Mouse (Mus musculus) limb, embryonic 11.5 days (tissue): Measurements from ENCODE around the gene Tm6sf2. TPM values are rescaled to one million over a fixed set of nuclear protein-coding genes. Genes with fewer than 3 reads are reported as not detected.

ENCODE experiments used
- ATAC-seq: fragments of 200-750 bp; cut with Nextera tagmentation; 2 replicates; pipeline ENCODE4 v1.8.0; 2017; ENCODE audit warnings: low read depth; ENCODE audit not compliant: insufficient number of reproducible peaks, low FRiP score, low TSS enrichment
- DNase-seq: peaks from one replicate; pipeline ENCODE4 v3.0.0-alpha.2; 2015; ENCODE audit warnings: low spot score
- H3K27ac ChIP-seq: fragments of 300-500 bp; sonication (generic); replicated peaks from 2 replicates; pipeline ENCODE4 v1.5.1; 2014; ENCODE audit warnings: low read depth, mild to moderate bottlenecking, low read length
- H3K27me3 ChIP-seq: fragments of 300-500 bp; sonication (generic); 2 replicates; pipeline ENCODE4 v1.6.1; 2014; ENCODE audit warnings: mild to moderate bottlenecking, low read length, mixed read lengths; ENCODE audit not compliant: control insufficient read depth, insufficient read depth
- H3K36me3 ChIP-seq: fragments of 300-500 bp; sonication (generic); 2 replicates; pipeline ENCODE4 v1.6.1; 2014; ENCODE audit warnings: mild to moderate bottlenecking, low read length, moderate library complexity, mixed read lengths; ENCODE audit not compliant: control insufficient read depth, insufficient read depth
- H3K4me1 ChIP-seq: fragments of 300-500 bp; sonication (generic); 2 replicates; pipeline ENCODE4 v1.6.1; 2014; ENCODE audit warnings: low read length, mixed read lengths; ENCODE audit not compliant: control insufficient read depth, insufficient read depth
- H3K4me2 ChIP-seq: fragments of 300-500 bp; sonication (generic); 2 replicates; pipeline ENCODE4 v1.6.1; 2014; ENCODE audit warnings: low read depth, mild to moderate bottlenecking, moderate library complexity; ENCODE audit not compliant: severe bottlenecking
- H3K4me3 ChIP-seq: fragments of 300-500 bp; sonication (generic); 2 replicates; pipeline ENCODE4 v1.5.1; 2014; ENCODE audit warnings: low read depth, low read length
- H3K9ac ChIP-seq: fragments of 300-500 bp; sonication (generic); 2 replicates; pipeline ENCODE4 v1.6.1; 2014; ENCODE audit warnings: mild to moderate bottlenecking, low read length
- H3K9me3 ChIP-seq: fragments of 300-500 bp; sonication (generic); 2 replicates; pipeline ENCODE4 v1.6.1; 2016; ENCODE audit warnings: low read length; ENCODE audit not compliant: control insufficient read depth
- WGBS: fragments of 180-500 bp; shearing (Covaris S2); extraction: QIAGEN DNeasy Blood & Tissue Kit; methylation state at CpG from one replicate; pipeline ENCODE4 v1.1.7; 2014; 5-methylcytosine and 5-hydroxymethylcytosine counted together
- microRNA-seq: library from miRNA; unstranded; fragments of <30 nt; microRNA quantifications from one replicate; pipeline ENCODE4, GENCODE M21; 2016
- polyA plus RNA-seq: library from polyadenylated mRNA; unstranded; fragments of >200 nt; fragmentation: Nextera tagmentation; extraction: Ambion mirVana; gene quantifications from 2 replicates; pipeline ENCODE4 v1.2.1, GENCODE M21; 2014

Tm6sf2 gene
- polyA plus RNA-seq, 1 experiment from 2014 or later, result 0.52 TPM

GRCm38 (mm10) chr8:70118726-70119700 is 46.3 kb downstream of the Tm6sf2 start:
- Histone ChIP-seq H3K36me3 (no peaks in the 10 kb centered on the region), H3K4me1 (no peaks in the 10 kb centered on the region), H3K4me2 (no peak overlapping the region), H3K9me3 (no peaks in the 10 kb centered on the region), H3K27ac (no peak overlapping the region), H3K9ac (no peak overlapping the region), H3K4me3 (no peak overlapping the region), H3K27me3 (peaks cover 47% of the 10 kb centered on the region)
- 9% methylated on average over 17 of the region's 17 CpGs for WGBS
- DNase-seq (no peak), ATAC-seq (no peak)

- Histone ChIP-seq H3K4me1 (no peaks in the 10 kb centered on the region), H3K4me2 (peak within 1 kb of the TSS; percentile 41), H3K4me3 (no peak within 1 kb of the TSS), H3K36me3 (no peaks in the 10 kb centered on the region), H3K27me3 (peaks cover 31% of the 10 kb centered on the region), H3K27ac (no peak within 1 kb of the TSS), H3K9ac (no peak within 1 kb of the TSS), H3K9me3 (no peaks in the 10 kb centered on the region)
- ATAC-seq, result peak; percentile 66; the same call in 1 of the 2 replicates
- 2% methylated on average over 19 of the region's 19 CpGs for whole genome bisulfite sequencing
- peak; percentile 84 for DNase-seq
Measured at GRCm38 (mm10) chr8:70120667-70121066, 47.9 kb downstream of the Tm6sf2 start, which contains the start of gene Ncan. Gene Ncan, minus strand, starts transcription at chr8:70120873.

GRCm38 (mm10) chr8:70122863-70123262 is 50.1 kb downstream of the Tm6sf2 start:
- H3K9me3 ChIP-seq, result no peaks in the 10 kb centered on the region
- DNase-seq (no peak), ATAC-seq (no peak)
- no peaks in the 10 kb centered on the region for H3K36me3 ChIP-seq
- no peak overlapping the region for H3K27ac ChIP-seq
- 49% methylated on average over 2 of the region's 2 CpGs for WGBS
- H3K4me2 ChIP-seq, result no peak overlapping the region
- H3K4me3 ChIP-seq, result no peak overlapping the region
- H3K27me3 ChIP-seq, result peaks cover 23% of the 10 kb centered on the region
- no peak overlapping the region for H3K9ac ChIP-seq
- no peaks in the 10 kb centered on the region for H3K4me1 ChIP-seq

- no peak for DNase-seq
- Histone ChIP-seq H3K4me1 (no peaks in the 10 kb centered on the region), H3K4me3 (no peak overlapping the region), H3K4me2 (no peak overlapping the region), H3K36me3 (no peaks in the 10 kb centered on the region), H3K9me3 (no peaks in the 10 kb centered on the region), H3K27ac (no peak overlapping the region), H3K9ac (no peak overlapping the region), H3K27me3 (peaks cover 4% of the 10 kb centered on the region)
- 63% methylated on average over 8 of the region's 8 CpGs for whole genome bisulfite sequencing
- no peak for ATAC-seq
Measured at GRCm38 (mm10) chr8:70124992-70125391, 52.3 kb downstream of the Tm6sf2 start.

- H3K4me3 ChIP-seq, result no peak overlapping the region
- no peak overlapping the region for H3K9ac ChIP-seq
- DNase-seq, result no peak
- H3K4me2 ChIP-seq, result no peak overlapping the region
- H3K4me1 ChIP-seq, result 0 out of 2 replicates have a peak, but pooled peaks cover 3% of the 10 kb centered on the region
- 78% methylated on average over 3 of the region's 3 CpGs for WGBS
- H3K36me3 ChIP-seq, result peaks cover 2% of the 10 kb centered on the region; the same call in 1 of the 2 replicates
- H3K9me3 ChIP-seq, result no peaks in the 10 kb centered on the region
- no peaks in the 10 kb centered on the region for H3K27me3 ChIP-seq
- no peak for ATAC-seq
- no peak overlapping the region for H3K27ac ChIP-seq
Measured at GRCm38 (mm10) chr8:70128435-70128834, 55.7 kb downstream of the Tm6sf2 start.

- peaks cover 8% of the 10 kb centered on the region; the same call in 1 of the 2 replicates for H3K36me3 ChIP-seq
- ATAC-seq (no peak), DNase-seq (no peak)
Measured at GRCm38 (mm10) chr8:70129309-70129952, 56.7 kb downstream of the Tm6sf2 start.

More at GRCm38 (mm10) chr8:70129309-70129952, 56.7 kb downstream of the Tm6sf2 start:
- Histone ChIP-seq H3K4me2 (no peak overlapping the region), H3K4me1 (0 out of 2 replicates have a peak, but pooled peaks cover 3% of the 10 kb centered on the region), H3K9me3 (no peaks in the 10 kb centered on the region), H3K9ac (no peak overlapping the region; the same call in 1 of the 2 replicates), H3K27me3 (no peaks in the 10 kb centered on the region), H3K27ac (no peak overlapping the region), H3K4me3 (no peak overlapping the region)
- 78% methylated on average over 9 of the region's 9 CpGs for WGBS

Small RNAs within 50 kb of the gene (microRNA-seq; reads per million reads assigned to microRNA genes)
- not detected for gene Mir7066

Other genes with a start within 250 kb of the Tm6sf2 start
- 11.2 and 11.5 TPM in 2 replicates for gene Pbx4, start 240.4 kb upstream of the Tm6sf2 start, polyA plus RNA-seq
- 0.28 and 0.35 TPM in 2 replicates for gene Cilp2, start 185.2 kb upstream of the Tm6sf2 start, polyA plus RNA-seq
- gene Tssk6, start 170.7 kb upstream of the Tm6sf2 start, polyA plus RNA-seq, result 4.4 and 4.9 TPM in 2 replicates
- gene Ndufa13, start 170.4 kb upstream of the Tm6sf2 start, polyA plus RNA-seq, result 164 and 168 TPM in 2 replicates
- gene Yjefn3, start 170.2 kb upstream of the Tm6sf2 start, polyA plus RNA-seq, result 2.5 and 4.3 TPM in 2 replicates
- gene Gatad2a, start 76.5 kb upstream of the Tm6sf2 start, polyA plus RNA-seq, result 79.5 and 93.3 TPM in 2 replicates
- gene Mau2, start 30.2 kb upstream of the Tm6sf2 start, polyA plus RNA-seq, result 52.5 and 58.3 TPM in 2 replicates
- 39.1 TPM in 2 replicates for gene Sugp1, start 30.1 kb upstream of the Tm6sf2 start, polyA plus RNA-seq
- 0.05 TPM in 1 of 2 replicates, not detected in the other for gene Hapln4, start 10.5 kb downstream of the Tm6sf2 start, polyA plus RNA-seq
- gene Ncan, start 47.9 kb downstream of the Tm6sf2 start, polyA plus RNA-seq, result 0.60 and 0.79 TPM in 2 replicates
- gene Nr2c2ap, start 58.4 kb downstream of the Tm6sf2 start, polyA plus RNA-seq, result 13.7 and 20.8 TPM in 2 replicates
- 20.0 and 21.3 TPM in 2 replicates for gene Rfxank, start 66.2 kb downstream of the Tm6sf2 start, polyA plus RNA-seq
- 49.6 and 53.2 TPM in 2 replicates for gene Borcs8, start 66.6 kb downstream of the Tm6sf2 start, polyA plus RNA-seq
- 0.40 and 0.41 TPM in 2 replicates for gene Mef2b, start 66.8 kb downstream of the Tm6sf2 start, polyA plus RNA-seq
- gene Tmem161a, start 99.4 kb downstream of the Tm6sf2 start, polyA plus RNA-seq, result 43.5 and 46.9 TPM in 2 replicates
- gene Slc25a42, start 139.4 kb downstream of the Tm6sf2 start, polyA plus RNA-seq, result 2.1 and 2.4 TPM in 2 replicates
- 34.3 and 41.0 TPM in 2 replicates for gene Sugp2, start 161.3 kb downstream of the Tm6sf2 start, polyA plus RNA-seq
- 19.8 and 20.1 TPM in 2 replicates for gene Armc6, start 161.5 kb downstream of the Tm6sf2 start, polyA plus RNA-seq
- 75.2 and 78.6 TPM in 2 replicates for gene Homer3, start 209.9 kb downstream of the Tm6sf2 start, polyA plus RNA-seq
- gene Ddx49, start 229.6 kb downstream of the Tm6sf2 start, polyA plus RNA-seq, result 55.8 and 62.1 TPM in 2 replicates
- gene Cope, start 229.6 kb downstream of the Tm6sf2 start, polyA plus RNA-seq, result 263 and 281 TPM in 2 replicates
- gene Cers1, start 242.9 kb downstream of the Tm6sf2 start, polyA plus RNA-seq, result 4.7 and 6.0 TPM in 2 replicates